9 mouse cellular contexts compared by ENCODE assay signal in genomic region chr17:70527101-70527500, GRCm38 (mm10).
A peak's percentile ranks its signal among the peaks of the same experiment; 100 is the strongest.
DNase-seq lines count a peak whose midpoint lies in the region; ATAC-seq and TF ChIP-seq lines count a peak whose summit lies in the region.
"Had no signal": no experiment of that assay in that cellular context is flagged by ENCODE, and none has a peak within 500 bp of the region (broad histone marks: within the 10 kb centered on the region; RNA-seq: fewer than 3 reads in every experiment).

No protein-coding gene starts in this region.

- H3K27ac ChIP-seq in forebrain, embryonic 13.5 days, result no peak overlapping the region

- H3K27me3 ChIP-seq in forebrain, embryonic 13.5 days, result no peaks in the 10 kb centered on the region

- no peaks in the 10 kb centered on the region for H3K36me3 ChIP-seq in forebrain, embryonic 13.5 days (ENCODE audit: poor library complexity, severe bottlenecking)
- H3K36me3 ChIP-seq: G1E had no signal

- peak; percentile 84 for ATAC-seq in forebrain, embryonic 13.5 days
- peak; percentile 93 for ATAC-seq in megakaryocyte progenitor cell, adult 5-6 weeks (replicated peaks; ENCODE audit: poor library complexity)

- no peak overlapping the region for H3K9ac ChIP-seq in forebrain, embryonic 13.5 days

- TF ChIP-seq CTCF in brain, embryonic 14.5 days (IDR thresholded peaks at IDR 0.05; ENCODE audit: borderline replicate concordance, extremely low read depth, insufficient read depth, insufficient read length), result peak; percentile 61; the same call in 1 of the 2 replicates

- H3K4me3 ChIP-seq in forebrain, embryonic 13.5 days, result no peak overlapping the region

- H3K4me1 ChIP-seq in forebrain, embryonic 13.5 days, result 0 out of 2 replicates have a peak, but pooled peaks cover 6% of the 10 kb centered on the region

- no peak for TF ChIP-seq POLR2A in brain, embryonic 14.5 days (IDR thresholded peaks at IDR 0.05; ENCODE audit: borderline replicate concordance, extremely low read depth, insufficient read depth, insufficient read length, poor library complexity, severe bottlenecking)

- DNase-seq in heart, adult 18-20 months, result peak; percentile 6 to 48
- no peak for DNase-seq in heart, adult 11 months
- peak; percentile 65 for DNase-seq in 416B (ENCODE audit: low read depth)
- DNase-seq in brain, embryonic 14.5 days (ENCODE audit: low read depth), result peak; percentile 62
- peak; percentile 24 for DNase-seq in kidney, postnatal 10 days
- no peak for DNase-seq in spleen, adult 18-20 months

- no peak overlapping the region for H3K4me2 ChIP-seq in forebrain, embryonic 13.5 days

- H3K9me3 ChIP-seq in forebrain, embryonic 13.5 days (replicated peaks), result no peaks in the 10 kb centered on the region

- WGBS in forebrain, embryonic 13.5 days, result 33% methylated on average over 9 of the region's 9 CpGs

Comparison
In these comparisons a context has a peak if more than half of its experiments do, and no peak if none do; other contexts are left out.
1. DNase-seq: peak in heart, adult 18-20 months (2 of 2), 416B (single experiment), brain, embryonic 14.5 days (single experiment) and kidney, postnatal 10 days (single experiment); none in heart, adult 11 months (single experiment) and spleen, adult 18-20 months (0 of 2).